Mouse (Mus musculus) heart, postnatal 25 days (tissue): Measurements from ENCODE around the gene Gsc2. TPM values are rescaled to one million over a fixed set of nuclear protein-coding genes. Genes with fewer than 3 reads are reported as not detected.
"Not testable (repeated sequence)": the region's sequence is repeated elsewhere in the genome, so short reads cannot be mapped to it uniquely, and the experiment has no call there.

Source experiments
- DNase-seq: peaks from one replicate; pipeline ENCODE4 v3.0.0; 2022; ENCODE audit warnings: low spot score
- intact Hi-C: fragments of 180-260 bp; cut with DNase I; formaldehyde crosslinking; loops from one replicate; pipeline ENCODE4 v1.15.1; 2025
- total RNA-seq, 2 experiments: library from RNA; stranded (reverse); gene quantifications; 2 replicates each; pipeline ENCODE4 v1.2.3; 2021

Gene Gsc2
- total RNA-seq: not detected

- DNase-seq: no peak
- intact Hi-C loops: loop anchor here (5.0 kb wide), 1 partner anchor 133 kb away; no protein-coding TSS in a partner anchor
Measured at GRCm38 (mm10) chr16:17914307-17915249, at the start of gene Gsc2. Gene Gsc2 (minus strand): TSS chr16:17915059.

GRCm38 (mm10) chr16:17962091-17962490 is 47.2 kb upstream of the Gsc2 start:
- DNase-seq: no peak
- intact Hi-C loops: no loop called here

GRCm38 (mm10) chr16:17956052-17956638 is 41.3 kb upstream of the Gsc2 start:
- intact Hi-C loops, DNase-seq: not testable (repeated sequence)

GRCm38 (mm10) chr16:17951618-17952017 is 36.8 kb upstream of the Gsc2 start:
- intact Hi-C loops: no loop called here
- DNase-seq: no peak

GRCm38 (mm10) chr16:17950068-17950467 is 35.2 kb upstream of the Gsc2 start:
- DNase-seq: no peak
- intact Hi-C loops: no loop called here

- intact Hi-C loops: no loop called here
- no peak for DNase-seq
Measured at GRCm38 (mm10) chr16:17949421-17949877, 34.6 kb upstream of the Gsc2 start.

DNA sequence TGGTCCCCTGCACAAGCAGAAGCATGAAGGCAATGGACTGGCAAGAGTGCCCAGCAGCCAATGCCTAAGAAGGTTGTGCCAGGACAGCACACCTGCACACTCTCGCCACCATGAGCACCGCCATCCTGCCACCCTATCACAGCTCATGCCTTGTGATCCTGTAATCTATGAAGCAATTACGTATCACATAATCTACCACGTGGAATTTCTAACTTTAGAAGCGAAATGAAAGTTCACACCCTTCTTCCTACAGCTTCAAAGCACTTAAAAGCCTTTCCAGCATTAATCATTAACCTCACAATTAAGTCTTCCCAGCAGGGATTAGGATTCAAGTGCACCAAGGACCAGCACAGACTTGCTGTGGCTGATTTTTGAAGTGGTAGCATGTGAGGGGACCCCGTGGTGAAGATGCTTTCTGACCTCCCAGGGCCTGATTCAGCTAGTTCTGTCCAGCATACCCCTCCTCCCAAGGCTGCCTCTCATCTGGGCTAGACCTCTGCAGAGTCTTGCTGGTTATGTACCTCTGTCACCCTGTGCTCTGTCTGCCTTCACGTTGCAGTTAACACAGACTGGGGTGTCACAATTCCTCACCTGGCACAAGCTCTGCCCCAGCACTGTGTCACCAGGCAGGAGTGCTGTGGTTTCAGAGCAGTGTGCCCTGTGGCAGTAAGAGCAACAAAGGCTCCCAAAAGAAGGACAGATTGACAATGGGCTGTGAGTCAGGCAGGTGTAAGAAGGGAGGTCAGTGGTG is 30.4 kb upstream of the Gsc2 start:
- no peak for DNase-seq
- intact Hi-C loops: no loop called here

GRCm38 (mm10) chr16:17943466-17943865 is 28.6 kb upstream of the Gsc2 start:
- intact Hi-C loops: no loop called here
- no peak for DNase-seq

DNA sequence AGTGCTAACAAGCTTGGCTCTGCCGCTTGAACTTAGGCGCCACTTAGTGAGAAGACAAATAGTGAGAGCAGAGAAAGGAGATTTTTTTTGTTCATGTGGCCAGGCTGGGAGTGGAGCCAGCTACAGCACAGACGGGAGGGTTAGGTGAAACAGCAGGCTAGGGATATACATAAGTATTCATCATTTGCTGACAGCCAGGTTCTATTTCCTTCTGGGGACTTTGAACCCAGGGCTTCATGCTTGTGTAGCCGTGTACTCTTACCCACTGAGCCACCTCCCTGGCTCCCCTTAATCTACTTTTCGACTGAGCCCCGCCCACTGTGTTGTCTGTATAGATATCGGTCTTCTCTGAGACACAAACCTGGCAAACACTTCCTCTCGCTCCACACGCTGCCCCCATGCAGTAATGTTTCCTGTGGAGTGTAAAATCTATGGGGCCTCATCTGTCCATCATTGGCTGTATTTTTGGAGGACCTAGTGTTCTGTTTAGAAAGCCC is 24.4 kb upstream of the Gsc2 start:
- no peak for DNase-seq
- intact Hi-C loops: no loop called here

DNA sequence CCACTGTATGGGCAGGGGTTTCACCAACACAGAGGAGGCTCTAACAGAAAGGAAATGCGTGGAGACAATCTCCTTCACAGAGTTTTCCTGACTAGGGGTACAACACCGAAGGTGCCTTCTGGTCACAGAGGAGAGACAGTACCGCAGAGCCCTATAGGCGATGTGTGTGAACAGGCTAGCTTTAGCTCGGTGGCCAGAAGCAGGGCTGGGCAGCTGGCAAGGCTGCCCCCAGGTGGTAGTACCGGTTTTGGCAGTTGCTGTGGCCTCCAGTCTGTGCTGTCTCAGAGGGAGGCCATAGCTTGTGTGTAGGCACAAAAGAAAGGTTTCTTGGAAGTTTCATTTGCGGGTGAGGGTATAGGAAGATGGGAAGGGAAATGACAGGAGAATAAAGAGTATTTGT is 24.0 kb upstream of the Gsc2 start:
- DNase-seq: no peak
- intact Hi-C loops: no loop called here

- intact Hi-C loops: no loop called here
Measured at GRCm38 (mm10) chr16:17938187-17938586, 23.3 kb upstream of the Gsc2 start.

DNA sequence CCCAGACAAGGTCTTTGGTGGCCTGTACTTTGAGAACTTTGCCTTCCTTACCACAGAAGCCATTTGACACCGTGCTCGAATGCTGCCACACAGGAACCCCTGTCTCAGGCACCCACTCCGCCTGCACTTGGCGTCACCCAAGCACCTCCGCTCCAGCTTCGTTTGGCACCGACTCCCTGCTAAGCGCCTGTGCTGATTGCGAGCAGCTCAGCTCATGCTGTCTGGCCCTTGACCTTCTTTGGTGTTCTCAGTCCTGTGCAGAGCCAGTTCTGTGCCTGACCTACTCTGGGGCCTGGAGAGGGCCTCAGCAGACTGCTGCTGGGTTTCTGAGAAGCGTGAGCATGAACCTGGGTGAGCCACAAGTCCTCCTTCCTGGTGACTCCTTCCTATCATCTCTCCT is 21.9 kb upstream of the Gsc2 start:
- intact Hi-C loops: no loop called here

More at GRCm38 (mm10) chr16:17938187-17938586, 23.3 kb upstream of the Gsc2 start:
- DNase-seq: no peak

DNA sequence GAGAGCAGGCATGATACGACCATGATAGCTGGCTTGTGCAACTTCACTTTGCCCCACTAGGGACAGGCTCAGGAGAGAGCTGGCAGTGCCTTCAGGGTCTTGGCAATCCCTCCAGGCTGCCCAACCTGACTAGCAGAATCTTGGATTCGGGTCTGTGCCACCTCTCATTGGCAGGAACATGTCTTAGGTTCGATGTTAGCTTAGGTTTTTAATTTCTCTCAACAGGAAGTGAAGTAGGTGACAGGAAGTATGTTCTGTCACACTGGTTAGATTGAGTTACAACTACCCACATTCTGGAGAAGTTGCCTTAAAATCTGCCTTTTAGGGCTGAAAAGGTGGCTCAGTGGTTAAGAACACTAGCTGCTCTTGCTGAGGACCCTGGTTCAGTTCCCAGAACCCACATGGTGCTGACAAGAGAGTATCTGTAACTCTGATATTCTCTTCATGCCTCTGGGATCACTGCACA is 19.6 kb upstream of the Gsc2 start:
- no peak for DNase-seq
- intact Hi-C loops: no loop called here

More for the DNA sequence above, 21.9 kb upstream of the Gsc2 start:
- DNase-seq: no peak

GRCm38 (mm10) chr16:17933594-17934444 is 19.0 kb upstream of the Gsc2 start:
- intact Hi-C loops: no loop called here

DNA sequence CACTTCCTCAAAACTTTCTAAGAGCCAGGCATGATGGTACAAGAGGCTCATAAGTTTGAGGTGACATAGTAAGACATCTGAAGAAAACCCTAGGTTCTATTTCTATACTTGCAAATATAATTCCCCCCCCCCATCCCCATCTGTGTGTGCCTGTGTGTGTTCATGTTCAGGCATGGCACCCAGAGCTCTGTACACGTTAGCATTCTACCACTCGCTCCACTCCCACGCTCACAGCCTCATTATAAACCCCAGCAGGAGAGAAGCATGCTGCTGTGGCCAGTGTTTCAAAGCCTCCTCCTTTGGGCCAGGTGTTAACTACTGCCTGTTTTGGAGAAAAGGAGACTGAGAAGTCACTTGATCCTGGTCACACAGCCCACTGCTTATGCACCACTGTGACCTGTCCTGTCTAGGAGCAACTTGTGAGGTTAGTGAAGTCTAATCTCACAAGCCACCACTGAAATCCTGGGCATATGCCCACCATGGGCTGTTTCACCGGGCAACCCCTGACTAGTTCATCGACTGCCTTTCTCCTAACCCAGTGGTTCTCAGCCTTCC is 17.1 kb upstream of the Gsc2 start:
- intact Hi-C loops: no loop called here

More at GRCm38 (mm10) chr16:17933594-17934444, 19.0 kb upstream of the Gsc2 start:
- no peak for DNase-seq

GRCm38 (mm10) chr16:17929631-17930030 is 14.8 kb upstream of the Gsc2 start:
- intact Hi-C loops: loop anchor here (5.0 to 10.0 kb wide), 3 partner anchors 58 to 305 kb away; partner anchors contain the start of gene Zdhhc8
- no peak for DNase-seq

More for the DNA sequence above, 17.1 kb upstream of the Gsc2 start:
- no peak for DNase-seq

DNA sequence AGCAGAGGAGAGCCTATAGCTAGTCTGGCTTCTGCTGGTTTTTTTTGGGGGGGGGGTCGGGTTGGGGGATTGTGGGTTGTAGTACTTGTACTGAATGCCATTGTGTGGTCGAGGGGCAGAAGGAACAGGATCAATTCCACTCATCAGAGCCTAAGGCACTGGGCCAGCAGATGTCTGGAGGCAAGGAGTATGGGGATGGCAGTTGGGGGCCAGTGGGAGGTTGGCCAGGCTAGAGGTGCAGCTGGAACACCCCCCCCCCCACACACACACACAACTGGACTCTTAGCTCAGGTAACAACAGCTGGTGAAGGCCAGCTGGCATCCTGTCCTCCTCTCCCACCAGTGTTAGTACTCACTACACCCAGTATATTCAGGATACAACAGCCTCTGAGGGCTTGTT is 14.4 kb upstream of the Gsc2 start:
- no peak for DNase-seq
- intact Hi-C loops: loop anchor here (5.0 to 10.0 kb wide), 3 partner anchors 58 to 306 kb away; partner anchors contain the start of gene Zdhhc8

DNA sequence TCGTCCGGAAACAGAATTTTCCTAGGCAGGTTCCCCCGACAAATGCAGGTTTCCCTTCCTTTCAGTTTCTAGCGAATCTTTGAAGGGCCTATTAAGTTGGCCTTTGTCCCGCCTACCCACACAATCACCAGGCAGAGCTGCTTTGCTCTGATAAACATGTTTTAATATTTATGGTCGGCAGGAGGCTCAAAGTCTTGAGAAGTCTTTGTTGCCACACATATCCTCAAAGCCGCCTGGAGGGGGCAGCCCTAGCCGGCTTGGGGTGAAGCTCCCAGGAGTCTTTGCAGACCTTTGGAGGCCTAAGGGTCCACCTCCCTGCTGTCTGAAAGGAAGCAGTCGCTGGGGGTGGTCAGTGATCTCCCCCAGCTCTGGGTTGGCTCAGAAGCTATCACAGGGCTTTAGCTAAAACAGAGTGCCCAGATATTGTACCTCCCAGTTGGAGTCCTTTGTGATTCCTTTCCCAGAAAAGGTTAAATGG is 13.8 kb upstream of the Gsc2 start:
- intact Hi-C loops: loop anchor here (5.0 to 10.0 kb wide), 3 partner anchors 59 to 306 kb away; partner anchors contain the start of gene Zdhhc8
- DNase-seq: peak; percentile 57
